Mouse (Mus musculus) cerebellum, adult 8-10 months (tissue): ENCODE data around the gene Acadvl.

Source experiments
- DNase-seq: peaks from one replicate; pipeline ENCODE4 v3.0.0; 2022

Acadvl gene

DNA sequence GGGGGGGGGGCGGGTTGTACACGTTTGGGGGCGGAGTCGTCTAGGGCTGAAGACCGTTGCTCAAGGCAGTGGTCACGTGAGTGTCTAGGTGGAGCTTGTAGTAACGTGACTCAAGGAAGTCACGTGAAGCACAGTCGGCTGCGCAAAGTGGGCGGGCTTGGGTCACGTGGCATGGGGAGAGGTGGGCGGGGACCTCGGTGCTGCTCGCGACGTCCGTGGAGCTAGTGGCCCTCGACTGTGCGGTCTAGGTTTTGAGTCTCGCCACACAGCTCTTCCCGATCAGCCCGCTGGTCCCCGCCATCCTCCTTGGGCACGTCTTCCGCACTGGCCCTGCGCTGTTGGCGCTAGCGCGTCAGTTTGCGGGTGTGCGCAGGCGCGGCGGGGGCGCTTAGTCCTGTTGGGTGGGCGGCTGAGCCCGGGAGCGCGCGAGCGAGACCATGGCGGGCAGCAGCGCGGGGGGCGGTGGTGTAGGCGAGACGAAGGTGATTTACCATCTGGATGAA is 14.8 kb downstream of the Acadvl start, which contains the start of gene Dvl2:
Gene Dvl2, plus strand, starts transcription at position 200 of the 503 bp plus-strand sequence.
- peak; percentile 83 for DNase-seq

DNA sequence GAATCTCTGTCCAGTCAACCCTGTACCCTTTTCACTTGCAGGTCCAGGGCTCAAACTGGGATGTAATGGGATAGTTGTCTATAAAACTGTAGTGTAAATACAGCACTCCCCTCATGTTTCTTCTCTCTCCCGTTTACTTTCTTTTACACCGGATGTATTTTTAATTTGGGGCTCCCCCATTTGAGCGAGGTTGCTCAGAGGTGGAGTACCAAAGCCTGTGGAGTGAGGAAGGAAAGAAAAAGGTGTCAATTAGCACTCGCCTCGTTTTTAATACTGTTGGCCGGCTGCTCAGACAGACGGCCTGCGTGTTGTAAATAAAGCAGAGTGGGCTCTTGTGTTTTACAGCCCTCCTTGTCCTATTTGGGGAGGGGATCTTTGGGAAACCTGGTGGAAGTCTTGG is 15.5 kb downstream of the Acadvl start:
- no peak for DNase-seq

DNA sequence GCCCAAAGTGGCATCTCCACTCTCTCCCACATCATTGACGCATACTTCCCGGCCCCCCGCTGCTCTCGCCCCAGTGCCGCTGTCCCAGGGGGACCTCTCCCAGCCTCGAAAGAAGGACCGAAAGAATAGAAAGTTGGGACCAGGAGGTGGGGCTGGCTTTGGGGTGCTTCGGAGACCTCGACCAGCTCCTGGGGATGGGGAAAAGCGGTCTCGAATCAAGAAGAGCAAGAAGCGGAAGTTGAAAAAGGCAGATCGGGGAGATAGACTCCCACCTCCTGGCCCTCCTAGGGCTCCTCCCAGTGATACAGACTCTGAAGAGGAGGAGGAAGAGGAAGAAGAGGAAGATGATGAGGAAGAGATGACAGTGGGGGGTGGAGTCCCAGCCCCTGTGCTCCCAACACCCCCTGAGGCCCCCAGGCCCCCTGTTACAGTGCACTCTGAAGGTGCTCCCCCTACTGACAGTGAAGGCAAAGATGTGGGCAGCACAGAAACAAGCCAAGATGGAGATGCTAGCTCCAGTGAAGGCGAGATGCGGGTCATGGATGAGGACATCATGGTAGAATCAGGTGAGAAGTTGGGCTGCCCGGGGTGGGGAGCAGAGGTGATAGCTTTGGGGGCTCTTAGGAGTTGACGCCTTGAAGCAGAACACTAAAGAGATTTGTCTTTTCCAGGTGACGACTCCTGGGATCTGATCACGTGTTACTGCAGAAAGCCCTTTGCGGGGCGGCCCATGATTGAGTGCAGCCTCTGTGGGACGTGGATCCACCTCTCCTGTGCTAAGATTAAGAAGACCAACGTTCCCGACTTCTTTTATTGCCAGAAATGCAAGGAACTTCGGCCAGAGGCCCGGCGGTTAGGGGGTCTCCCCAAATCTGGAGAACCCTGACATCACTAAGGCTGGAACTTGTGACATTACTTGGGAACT is 16.4 kb downstream of the Acadvl start:
- no peak for DNase-seq

DNA sequence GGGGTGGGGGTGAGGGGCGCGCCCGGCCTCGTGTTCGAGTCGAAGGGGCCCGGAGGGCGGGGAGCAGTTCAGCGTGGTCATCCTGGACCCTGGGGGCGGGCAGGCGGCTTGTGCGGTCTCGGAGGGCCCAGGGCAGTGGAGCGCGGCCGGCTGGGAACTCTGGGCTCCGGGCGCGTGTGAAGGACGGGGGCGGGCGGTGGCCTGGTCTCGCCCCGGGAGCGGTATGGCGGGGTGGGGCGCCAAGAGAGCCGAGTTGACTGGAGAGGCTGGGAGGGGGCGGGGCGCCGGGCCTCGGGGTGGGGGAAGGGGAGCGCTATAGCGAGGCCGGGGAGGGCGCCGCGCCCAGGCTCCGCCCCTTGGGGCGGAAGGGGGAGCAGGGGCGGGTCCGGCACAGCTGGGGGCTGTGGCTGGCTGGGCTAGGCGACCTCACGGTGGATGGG is 18.1 kb downstream of the Acadvl start:
- DNase-seq: peak; percentile 74

DNA sequence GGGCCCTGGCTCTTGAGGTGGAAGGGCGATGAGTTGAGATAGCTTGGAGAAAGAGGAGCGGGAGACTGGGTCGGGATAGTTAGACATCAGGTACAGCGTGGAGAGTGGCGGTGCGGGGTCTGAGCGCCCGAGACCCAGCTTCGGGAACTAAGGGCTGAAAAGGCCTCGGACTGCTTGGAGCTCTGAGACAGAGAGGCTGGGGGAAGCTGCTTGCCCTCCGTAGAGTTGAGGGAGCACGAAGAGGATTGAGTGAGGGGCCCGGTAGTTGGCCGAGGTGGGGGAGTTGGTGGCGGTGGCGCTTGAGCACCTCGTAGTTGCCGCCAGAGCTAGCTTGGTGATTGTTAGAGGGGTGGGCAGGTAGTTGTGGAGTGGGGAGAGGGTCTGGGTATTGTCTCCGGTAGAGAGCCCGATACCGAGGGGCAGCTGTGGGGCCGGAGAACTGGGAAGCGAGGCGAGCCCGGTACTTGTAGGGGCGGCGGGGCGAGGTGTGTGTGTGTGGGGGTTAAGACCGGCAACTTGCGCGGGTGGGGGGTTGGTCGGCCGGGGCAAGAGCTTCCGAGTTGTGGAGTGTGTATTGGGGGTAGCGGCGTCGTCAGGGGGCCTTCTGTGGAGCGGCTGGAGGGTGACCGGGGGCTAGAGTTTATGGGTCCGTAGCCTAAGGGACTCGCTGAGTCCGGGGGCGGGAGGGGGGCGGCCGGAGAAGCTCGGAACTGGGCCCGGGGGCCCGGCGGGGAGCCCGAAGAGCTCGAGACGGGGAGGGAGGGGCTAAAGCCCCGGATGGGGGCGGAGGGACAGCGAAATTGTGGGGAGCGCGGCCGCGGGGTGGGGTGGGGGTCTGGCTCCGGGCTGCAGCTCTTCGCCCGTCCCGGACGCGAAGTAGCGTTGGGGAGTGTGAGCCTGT is 18.8 kb downstream of the Acadvl start:
- no peak for DNase-seq

DNA sequence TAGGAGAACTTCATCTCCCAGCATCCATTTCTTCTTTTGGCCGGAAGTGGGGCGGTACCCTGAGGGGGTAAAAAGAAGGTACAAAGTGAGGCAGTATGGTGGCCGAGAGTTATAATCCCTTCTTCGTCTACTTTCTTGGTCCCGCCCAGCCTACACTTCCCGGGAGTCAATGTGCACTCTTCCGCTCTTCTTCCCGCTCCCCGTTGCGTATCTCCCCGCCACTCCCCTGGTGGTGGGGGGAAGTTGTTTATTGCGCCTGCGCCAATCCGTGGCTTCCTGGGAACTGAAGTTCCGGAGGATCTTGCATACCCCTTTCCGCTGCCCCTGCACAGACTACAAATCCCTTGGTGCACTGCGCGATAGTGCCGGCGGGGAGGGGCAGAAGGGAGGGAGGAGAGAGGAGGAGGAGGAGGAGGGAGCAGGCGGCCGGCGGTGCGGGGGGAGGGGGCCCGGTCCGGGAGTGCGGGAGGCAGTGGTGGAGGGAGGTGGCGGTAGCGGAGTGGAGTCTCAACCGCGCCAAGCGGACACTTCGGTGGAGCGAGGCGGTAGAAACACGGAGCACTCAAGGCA is 19.7 kb downstream of the Acadvl start, which contains the start of gene Phf23:
Gene Phf23, plus strand, starts transcription at position 387 of the 570 bp plus-strand sequence.
- peak; percentile 95 for DNase-seq

DNA sequence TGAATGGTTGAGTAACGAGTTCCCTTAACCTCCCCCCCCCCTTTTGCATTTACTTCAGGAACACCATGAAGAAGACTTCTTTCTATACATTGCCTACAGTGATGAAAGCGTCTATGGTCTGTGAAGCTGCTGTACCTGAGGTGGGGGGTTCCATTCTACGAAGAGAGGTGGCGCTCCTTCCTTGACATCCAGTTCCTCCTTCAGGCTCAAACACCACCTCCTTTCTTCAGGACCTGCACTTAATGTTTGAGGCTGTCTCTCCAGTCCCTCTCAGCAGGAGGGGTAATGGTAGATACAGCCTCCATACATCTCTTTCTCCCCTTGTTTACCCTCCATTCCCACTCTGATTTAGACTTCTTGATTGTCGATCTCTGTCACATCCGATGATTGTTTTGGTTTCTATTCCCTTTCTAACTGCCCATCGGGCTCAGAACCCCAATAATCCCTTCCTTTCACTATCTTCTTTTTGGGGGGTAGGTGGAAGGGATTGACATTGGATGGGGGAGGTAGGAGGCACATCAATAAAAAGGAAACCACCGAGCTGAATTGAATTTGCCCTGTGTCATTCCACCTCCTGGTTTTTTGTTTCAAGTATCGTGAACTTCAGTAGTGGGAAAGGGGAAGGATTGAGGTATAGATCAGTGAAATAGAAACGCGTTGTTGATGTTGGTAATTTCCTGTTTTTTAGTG is 20.7 kb downstream of the Acadvl start:
- no peak for DNase-seq

DNA sequence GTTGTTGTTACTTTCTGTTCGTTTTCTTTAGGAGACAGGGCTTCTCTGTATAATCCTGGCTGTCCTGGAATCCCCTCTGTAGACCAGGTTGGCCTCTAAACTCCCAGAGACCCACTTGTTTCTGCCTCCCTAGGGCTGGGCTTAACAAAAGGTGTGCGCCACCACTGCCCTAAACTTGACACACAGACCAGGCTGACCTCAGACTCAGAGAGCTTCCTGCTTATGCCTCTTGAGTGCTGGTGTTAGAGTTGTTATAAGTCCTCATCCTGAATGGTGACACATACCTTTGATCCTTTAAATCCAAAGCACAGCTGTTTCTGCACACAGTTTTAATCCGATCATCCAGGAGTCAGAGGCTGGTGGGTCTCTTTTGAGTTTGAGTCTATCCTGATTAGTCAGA is 22.3 kb downstream of the Acadvl start:
- peak; percentile 20 for DNase-seq

DNA sequence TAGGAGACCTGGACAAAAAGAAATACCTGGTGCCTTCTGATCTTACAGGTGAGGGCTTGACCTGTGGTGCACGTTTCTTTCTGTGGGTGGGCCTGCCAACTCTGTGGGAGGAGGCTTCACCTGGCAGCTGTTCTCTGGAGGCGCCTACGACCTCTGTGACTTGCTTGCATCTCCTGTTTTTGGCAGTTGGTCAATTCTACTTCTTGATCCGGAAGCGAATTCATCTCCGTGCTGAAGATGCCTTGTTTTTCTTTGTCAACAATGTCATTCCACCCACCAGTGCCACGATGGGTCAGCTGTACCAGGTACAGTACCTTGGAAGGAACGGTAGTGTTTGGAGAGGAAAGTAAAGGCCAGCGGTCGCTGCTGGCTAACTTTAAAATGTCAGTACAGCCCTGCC is 22.8 kb downstream of the Acadvl start:
- peak; percentile 42 for DNase-seq

DNA sequence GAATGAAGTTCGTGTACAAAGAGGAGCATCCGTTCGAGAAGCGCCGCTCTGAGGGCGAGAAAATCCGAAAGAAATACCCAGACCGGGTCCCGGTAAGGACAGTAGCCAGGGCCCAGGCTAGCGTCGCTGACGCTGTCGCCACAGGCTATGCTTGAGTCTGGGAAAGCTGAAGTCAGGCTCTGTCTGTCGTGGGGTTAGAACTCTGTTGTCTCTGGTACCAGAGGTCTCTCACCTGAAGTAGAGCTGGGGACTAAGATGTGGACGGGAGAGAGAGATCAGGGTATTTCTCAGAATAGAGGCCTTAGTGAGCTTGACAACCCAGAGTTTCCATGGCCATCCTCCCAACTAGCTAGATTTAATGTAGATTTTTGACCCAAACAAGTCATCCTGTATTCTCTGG is 23.5 kb downstream of the Acadvl start:
- DNase-seq: no peak

DNA sequence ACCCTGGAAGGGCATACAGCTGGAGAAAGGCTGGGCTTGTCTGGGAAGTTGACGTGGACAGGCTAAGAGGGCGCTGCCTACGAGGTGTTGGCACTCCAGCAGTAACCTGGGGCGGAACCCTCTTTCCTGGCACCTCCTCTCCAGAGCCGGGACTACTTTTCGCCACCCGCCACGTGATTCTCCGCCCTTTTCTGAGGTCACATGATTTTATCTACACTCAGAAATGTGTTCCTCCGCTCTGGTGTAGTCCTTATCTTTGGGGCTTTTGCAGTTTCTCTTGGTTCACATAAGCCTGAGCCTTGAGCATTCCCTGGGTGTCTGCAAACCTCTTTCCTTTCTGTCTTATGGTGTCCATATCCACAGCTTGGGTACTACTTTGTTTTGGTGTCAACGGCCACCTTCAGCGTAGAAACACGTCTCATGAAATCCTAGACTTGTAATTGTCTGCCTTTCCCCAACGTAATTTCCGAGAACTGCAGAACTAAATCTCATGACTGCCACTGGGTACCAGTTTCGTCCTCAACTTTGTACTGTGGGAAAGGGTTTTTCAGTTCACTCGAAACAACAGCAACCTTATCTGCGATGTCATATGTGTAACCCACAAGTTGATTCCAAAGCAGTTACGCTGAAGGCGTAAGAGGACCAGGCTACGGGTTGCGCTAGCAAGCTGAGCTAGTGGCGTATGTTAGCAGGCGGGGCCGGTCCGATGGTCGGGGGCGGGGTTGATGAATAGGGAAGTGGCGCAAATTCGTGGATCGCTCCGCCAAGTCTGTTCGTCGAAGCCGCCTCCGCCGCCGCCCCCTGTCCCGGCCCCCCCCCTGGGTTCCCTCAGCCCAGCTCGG is 24.1 kb downstream of the Acadvl start, which contains the start of gene Gabarap:
Gene Gabarap, plus strand, starts transcription at position 294 of the 842 bp plus-strand sequence.
- DNase-seq: peak; percentile 94

DNA sequence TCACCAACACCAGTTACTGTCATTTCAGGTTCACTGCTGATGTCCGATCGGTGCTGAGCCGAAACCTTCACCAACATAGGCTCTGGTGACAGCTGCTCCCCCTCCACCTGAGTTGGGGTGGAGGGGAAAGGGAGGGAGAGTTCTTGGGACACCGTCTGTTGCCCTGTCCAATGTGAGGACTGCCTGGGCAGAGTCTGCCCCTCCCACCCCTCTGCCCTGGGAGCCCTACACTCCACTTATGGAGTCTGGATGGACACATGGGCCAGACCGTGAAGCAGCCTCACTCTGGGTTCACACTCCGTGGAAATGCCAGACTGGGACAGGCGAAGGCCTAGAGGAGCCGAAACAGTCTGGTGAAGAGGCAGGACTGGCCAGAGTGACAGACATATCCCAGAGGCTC is 25.3 kb downstream of the Acadvl start:
- peak; percentile 36 for DNase-seq

DNA sequence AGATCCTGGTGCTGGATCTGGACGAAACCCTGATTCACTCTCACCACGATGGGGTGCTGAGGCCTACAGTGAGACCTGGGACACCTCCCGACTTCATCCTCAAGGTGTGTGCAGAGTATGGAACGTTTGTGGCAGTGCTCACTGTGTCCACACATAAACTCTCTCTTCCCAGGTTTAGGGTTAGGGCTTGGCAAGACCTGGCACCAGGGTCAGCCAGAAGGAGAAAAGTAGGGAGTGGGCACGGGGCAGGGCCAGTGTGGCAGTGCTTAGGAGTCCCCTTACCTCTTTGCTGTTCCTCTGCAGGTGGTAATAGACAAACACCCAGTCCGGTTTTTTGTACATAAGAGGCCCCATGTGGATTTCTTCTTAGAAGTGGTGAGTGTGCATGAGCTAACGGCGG is 30.8 kb downstream of the Acadvl start:
- DNase-seq: no peak

DNA sequence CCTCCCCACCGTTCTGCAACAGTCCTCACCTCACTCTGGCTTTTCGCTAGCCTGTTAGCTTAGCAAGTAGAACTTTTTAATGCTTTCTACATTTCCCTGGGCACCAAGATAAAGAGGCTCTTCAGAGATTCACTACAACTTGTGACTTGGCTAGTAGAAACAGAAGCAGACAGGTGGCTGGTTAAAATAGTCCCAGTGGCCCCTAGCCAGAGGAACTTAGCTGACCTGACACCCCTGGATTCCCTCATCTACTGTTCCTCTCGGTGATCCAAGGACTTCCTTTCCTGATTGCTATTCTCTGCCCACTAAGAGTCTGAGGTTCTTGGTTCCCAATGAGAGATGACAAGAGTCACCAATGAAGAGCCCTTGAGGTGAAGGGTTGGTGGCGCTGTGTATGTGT is 31.8 kb downstream of the Acadvl start:
- no peak for DNase-seq

DNA sequence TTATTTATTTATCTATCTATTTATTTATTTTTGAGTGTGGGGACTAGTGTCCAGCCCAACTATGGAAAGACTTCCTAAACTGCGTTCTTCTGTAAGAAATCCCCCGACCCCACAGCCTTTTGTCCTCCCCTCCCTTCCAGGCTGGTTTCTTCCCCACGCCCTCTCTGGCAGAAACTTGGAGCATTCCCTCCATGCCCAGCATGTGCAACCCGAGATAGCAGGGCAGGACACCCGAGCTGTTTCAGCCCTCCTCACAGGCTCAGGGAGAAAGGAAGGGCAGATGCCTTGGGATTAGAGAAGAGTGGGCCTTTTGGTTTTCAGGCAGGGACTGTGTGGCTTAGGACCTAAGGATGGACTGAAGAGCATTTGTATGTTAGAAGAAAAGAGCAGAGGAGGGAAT is 32.3 kb downstream of the Acadvl start:
- DNase-seq: no peak

DNA sequence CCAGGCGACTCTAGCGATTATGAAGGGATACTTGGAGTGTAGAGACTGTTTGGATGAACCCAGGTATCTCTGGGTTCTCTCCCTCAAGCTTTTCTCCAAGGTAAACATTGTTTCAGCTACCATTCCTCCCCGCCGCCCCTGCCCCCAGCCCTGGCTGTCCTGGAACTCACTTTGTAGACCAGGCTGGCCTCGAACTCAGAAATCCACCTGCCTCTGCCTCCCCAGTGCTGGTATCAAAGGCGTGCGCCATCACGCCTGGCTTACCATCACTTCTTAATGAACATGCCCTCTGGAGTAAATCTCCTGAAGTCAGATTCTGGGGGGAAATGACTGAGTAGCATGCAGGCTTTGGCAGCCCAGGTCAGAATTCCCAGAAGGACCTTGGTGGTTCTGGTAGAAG is 33.0 kb downstream of the Acadvl start, which contains the start of gene Elp5:
Gene Elp5, minus strand, starts transcription at position 293 of the 400 bp plus-strand sequence.
- DNase-seq: no peak

DNA sequence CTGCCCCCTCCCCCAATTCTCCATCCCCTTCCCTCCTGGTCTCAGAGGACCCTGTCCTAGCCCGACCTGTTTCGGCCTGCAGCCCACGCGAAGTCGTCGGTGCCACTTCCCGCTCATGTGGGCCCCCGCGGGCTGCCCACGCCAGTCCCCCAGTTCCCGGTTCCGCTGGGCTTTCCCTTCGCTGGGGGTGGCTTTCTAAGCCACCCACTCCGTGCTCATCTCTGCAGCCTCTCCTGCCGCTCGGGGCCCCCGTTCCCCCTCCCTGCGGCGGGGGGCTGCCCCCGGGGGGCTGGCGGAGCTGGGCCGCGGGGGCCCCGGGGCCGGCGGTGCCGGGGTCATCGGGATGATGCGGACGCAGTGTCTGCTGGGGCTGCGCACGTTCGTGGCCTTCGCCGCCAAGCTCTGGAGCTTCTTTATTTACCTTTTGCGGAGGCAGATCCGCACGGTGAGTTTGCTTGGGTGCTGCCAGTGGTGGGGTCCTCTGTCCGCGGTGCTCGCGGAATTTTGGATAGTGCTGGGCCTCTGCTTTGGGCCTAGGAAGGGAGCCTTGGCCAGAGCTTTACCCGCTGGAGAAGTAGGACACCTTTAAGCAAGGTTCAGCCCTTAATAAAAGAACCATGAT is 34.0 kb downstream of the Acadvl start, which contains the start of gene Ctdnep1:
Gene Ctdnep1, plus strand, starts transcription at position 16 of the 622 bp plus-strand sequence.
- DNase-seq: peak; percentile 46

DNA sequence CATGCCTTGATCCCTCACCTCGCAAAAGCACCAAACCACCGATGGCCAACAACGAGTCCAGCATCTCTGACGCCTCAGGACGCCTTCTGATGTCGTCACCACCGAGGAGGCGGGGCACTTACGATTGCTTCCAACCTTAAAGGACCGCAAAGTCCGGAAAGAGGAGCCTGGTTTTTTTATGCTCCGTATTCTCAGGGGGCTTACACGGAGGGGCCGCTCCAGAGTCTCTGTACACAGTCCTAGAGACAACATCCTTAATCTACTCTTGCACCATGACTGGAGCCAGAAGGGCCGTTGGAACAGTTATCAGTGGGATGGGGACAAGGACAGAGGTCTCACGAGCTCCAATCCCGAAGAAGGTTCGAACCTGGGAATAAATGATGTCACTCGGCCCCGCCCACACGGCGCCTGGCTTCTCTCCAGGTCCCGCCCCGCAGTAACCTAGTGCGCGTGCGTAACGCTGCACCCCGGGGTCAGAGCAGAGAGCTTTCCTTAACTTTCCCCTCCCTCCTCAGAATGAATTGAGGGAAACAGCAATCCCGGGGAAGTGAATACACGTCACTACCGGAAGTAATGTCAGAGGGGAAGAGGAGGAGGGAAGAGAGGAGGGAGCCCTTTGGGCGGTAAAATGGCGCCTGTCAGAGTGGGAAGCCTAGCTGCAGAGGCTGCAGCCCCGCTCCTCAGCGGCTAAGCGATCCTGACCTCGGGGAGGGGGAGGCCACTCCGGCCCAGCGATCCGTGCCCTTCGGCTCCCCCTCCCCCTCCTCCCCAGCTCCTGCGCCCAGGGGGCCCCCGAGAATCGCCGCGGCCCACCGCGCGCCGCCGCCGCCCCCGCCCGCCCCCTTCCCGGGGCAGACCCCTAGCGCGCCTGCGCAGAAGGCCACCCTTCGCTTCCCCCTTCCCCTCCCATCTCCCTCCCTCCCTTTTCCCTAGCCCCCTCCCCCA is 34.7 kb downstream of the Acadvl start:
- DNase-seq: peak; percentile 100

DNA sequence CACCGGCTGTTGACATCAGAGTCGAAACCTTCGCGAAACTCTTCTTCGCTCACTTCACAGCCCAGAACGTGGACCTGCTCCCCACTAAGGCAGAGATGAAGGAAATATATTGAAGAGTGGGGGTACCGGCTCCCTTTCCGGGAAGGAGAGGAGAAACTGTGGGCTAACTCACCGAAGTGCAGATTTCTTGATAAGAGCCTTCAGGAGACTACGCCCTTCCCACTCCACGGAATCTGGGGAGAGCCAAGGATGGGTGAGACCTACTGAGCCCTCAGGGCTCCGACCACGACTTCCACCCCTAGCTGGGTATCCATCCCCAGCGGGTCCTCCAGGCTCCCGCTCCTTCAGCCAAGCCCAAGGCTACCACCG is 35.4 kb downstream of the Acadvl start:
- DNase-seq: no peak
